Mouse (Mus musculus): ENCODE data around the gene Slc35f1.

DNA sequence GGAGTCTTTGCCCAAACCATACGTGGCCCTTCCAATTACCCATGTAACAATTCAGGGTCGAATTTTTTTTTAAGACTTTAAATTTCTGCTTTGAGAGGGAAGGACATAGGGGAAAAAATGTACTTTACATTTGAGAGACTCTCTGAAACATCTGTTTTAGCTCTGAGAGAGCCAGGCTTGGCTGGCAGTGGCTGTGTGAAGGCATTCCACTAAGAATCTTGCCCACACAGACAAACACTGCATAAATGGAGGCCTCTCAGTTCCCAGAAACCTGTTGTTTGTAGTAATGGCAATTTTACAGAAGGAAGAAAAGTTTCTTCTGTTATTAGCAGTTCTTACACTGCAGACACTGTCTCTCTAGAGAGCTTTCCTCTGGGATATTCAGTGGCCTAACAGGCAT is 301.9 kb downstream of the Slc35f1 start:
- TF ChIP-seq POLR2A (IDR thresholded peaks at IDR 0.05; ENCODE audit: borderline replicate concordance, insufficient read depth, low read length) = no peak
- no peak for TF ChIP-seq CTCF (IDR thresholded peaks at IDR 0.05; ENCODE audit: borderline replicate concordance, insufficient read depth, low read depth, low read length)

Data from cerebellum, adult 2 months (tissue).